Mouse (Mus musculus): ENCODE measurements at regions not wholly inside any gene's neighbourhood (a gene's known extent, or its start where the extent isn't known, plus 50 kb on each side); places are given as distances from the start of the nearest gene placed in this dataset.

DNA sequence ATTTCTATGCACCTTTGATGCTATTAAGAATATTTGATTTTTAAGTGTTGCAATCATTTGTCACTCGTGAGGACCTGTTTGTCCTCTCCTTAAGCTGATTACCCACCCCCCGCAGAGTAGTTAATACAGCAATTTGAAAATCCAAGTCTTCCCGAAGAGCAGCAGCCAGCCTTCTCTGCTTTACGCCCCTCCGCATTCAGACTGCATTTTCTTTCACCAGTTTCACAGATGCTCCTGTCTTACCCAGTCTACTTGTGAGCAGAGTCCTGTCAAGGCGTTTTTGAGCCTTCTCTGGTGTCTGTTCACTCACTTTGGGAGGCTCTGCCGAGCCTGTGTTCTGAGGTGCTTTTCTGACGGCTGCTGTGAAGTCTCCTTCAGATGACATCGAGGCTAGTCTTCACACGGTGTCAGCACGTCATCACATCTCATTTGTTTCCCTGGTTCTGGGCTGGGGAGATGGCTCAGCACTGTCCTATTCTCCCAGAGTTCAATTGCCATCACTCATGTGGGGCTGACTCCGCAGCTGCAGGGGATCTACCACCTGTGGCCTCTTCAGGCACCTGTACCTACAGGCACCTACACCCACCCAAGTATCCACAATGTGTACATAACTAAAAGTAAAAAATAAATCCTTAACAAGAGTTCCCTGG, 178.3 kb downstream of the Bcl2l11 start:
- H3K9me3 ChIP-seq (ENCODE audit: control insufficient read depth, low read length), result no peaks in the 10 kb centered on the region
- ATAC-seq (ENCODE audit: low FRiP score, low TSS enrichment), result no peak
- H3K27ac ChIP-seq (ENCODE audit: low read depth, low read length), result no peak overlapping the region
- no peak overlapping the region for H3K4me3 ChIP-seq (ENCODE audit: low read length)
- H3K4me2 ChIP-seq (replicated peaks; ENCODE audit: low read depth, low read length), result no peak overlapping the region
- H3K36me3 ChIP-seq (ENCODE audit: control insufficient read depth, insufficient read depth, low read length), result no peaks in the 10 kb centered on the region
- no peaks in the 10 kb centered on the region for H3K27me3 ChIP-seq (ENCODE audit: control insufficient read depth, insufficient read depth, low read length)
- 39% methylated on average over 12 of the region's 12 CpGs for WGBS
- no peak overlapping the region for H3K9ac ChIP-seq (ENCODE audit: low read depth, low read length)
- no peaks in the 10 kb centered on the region; the same call in 1 of the 2 replicates for H3K4me1 ChIP-seq (ENCODE audit: control insufficient read depth, insufficient read depth, low read length)

DNA sequence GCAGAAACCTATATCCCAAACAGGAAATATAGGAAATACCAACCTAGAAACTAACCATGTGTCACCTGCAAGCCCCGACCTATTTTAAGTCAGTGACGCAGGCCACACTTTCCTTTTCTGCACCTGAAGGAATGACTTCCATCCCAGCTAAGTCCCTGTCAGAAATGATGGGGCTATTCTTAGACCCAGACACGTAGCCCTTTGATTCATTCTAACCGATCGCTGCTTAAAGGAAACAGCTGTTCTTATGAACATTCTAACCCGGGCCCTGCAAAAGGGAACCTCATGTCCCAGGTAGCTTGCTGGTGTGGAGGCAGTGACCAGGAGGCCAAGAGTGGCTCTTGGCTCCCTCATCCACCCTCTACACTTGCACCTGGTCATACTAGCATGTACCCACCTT, 180.9 kb downstream of the Bcl2l11 start:
- H3K4me1 ChIP-seq (ENCODE audit: control insufficient read depth, insufficient read depth, low read length), result peaks cover 3% of the 10 kb centered on the region; the same call in 1 of the 2 replicates
- H3K27ac ChIP-seq (ENCODE audit: low read depth, low read length), result no peak overlapping the region
- no peak overlapping the region for H3K9ac ChIP-seq (ENCODE audit: low read depth, low read length)
- 69% methylated on average over 6 of the region's 6 CpGs for WGBS
- no peaks in the 10 kb centered on the region for H3K9me3 ChIP-seq (ENCODE audit: control insufficient read depth, low read length)
- no peak for ATAC-seq (ENCODE audit: low FRiP score, low TSS enrichment)
- H3K4me3 ChIP-seq (ENCODE audit: low read length), result no peak overlapping the region
- no peaks in the 10 kb centered on the region for H3K27me3 ChIP-seq (ENCODE audit: control insufficient read depth, insufficient read depth, low read length)
- no peak overlapping the region for H3K4me2 ChIP-seq (replicated peaks; ENCODE audit: low read depth, low read length)
- H3K36me3 ChIP-seq (ENCODE audit: control insufficient read depth, insufficient read depth, low read length), result no peaks in the 10 kb centered on the region

GRCm38 (mm10) chr2:128309541-128310030, 183.7 kb downstream of the Bcl2l11 start:
- Histone ChIP-seq H3K9ac (ENCODE audit: low read depth, low read length) (no peak overlapping the region), H3K4me1 (ENCODE audit: control insufficient read depth, insufficient read depth, low read length) (peaks cover 15% of the 10 kb centered on the region), H3K4me2 (replicated peaks; ENCODE audit: low read depth, low read length) (no peak overlapping the region), H3K36me3 (ENCODE audit: control insufficient read depth, insufficient read depth, low read length) (no peaks in the 10 kb centered on the region), H3K27me3 (ENCODE audit: control insufficient read depth, insufficient read depth, low read length) (no peaks in the 10 kb centered on the region), H3K27ac (ENCODE audit: low read depth, low read length) (no peak overlapping the region), H3K4me3 (ENCODE audit: low read length) (no peak overlapping the region), H3K9me3 (ENCODE audit: control insufficient read depth, low read length) (no peaks in the 10 kb centered on the region)
- no peak for ATAC-seq (ENCODE audit: low FRiP score, low TSS enrichment)
- 32% methylated on average over 10 of the region's 10 CpGs for WGBS

DNA sequence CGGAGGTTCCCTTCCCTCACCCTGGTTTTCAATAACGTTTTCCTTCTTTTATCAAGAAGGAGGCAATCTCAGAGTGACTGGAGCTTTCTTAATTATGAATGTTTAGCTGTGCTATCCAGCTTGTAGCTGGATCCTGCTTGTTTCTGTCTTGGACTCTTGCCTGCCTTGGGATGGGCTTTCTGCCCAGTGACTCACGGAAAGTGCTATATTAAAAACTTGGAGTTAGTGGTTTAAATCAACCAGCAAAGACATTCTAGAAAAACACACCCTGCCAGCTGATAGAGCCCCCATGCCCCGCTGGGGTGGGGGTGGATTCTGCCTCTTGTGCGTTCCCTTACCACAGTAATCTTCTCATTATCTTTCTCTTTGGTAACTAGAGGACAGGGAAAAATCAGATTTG, 184.2 kb downstream of the Bcl2l11 start:
- no peak for ATAC-seq (ENCODE audit: low FRiP score, low TSS enrichment)
- H3K4me3 ChIP-seq (ENCODE audit: low read length), result no peak overlapping the region
- H3K4me2 ChIP-seq (replicated peaks; ENCODE audit: low read depth, low read length), result no peak overlapping the region
- no peaks in the 10 kb centered on the region for H3K27me3 ChIP-seq (ENCODE audit: control insufficient read depth, insufficient read depth, low read length)
- no peaks in the 10 kb centered on the region for H3K9me3 ChIP-seq (ENCODE audit: control insufficient read depth, low read length)
- no peak overlapping the region; the same call in 1 of the 2 replicates for H3K27ac ChIP-seq (ENCODE audit: low read depth, low read length)
- WGBS, result 35% methylated on average over 5 of the region's 5 CpGs
- peaks cover 15% of the 10 kb centered on the region for H3K4me1 ChIP-seq (ENCODE audit: control insufficient read depth, insufficient read depth, low read length)
- H3K36me3 ChIP-seq (ENCODE audit: control insufficient read depth, insufficient read depth, low read length), result no peaks in the 10 kb centered on the region
- no peak overlapping the region for H3K9ac ChIP-seq (ENCODE audit: low read depth, low read length)

GRCm38 (mm10) chr2:128312084-128312594, 186.3 kb downstream of the Bcl2l11 start:
- Histone ChIP-seq H3K4me3 (ENCODE audit: low read length) (peak overlapping the region; percentile 11; the same call in 1 of the 2 replicates), H3K4me1 (ENCODE audit: control insufficient read depth, insufficient read depth, low read length) (peaks cover 15% of the 10 kb centered on the region), H3K27me3 (ENCODE audit: control insufficient read depth, insufficient read depth, low read length) (no peaks in the 10 kb centered on the region), H3K9me3 (ENCODE audit: control insufficient read depth, low read length) (no peaks in the 10 kb centered on the region), H3K36me3 (ENCODE audit: control insufficient read depth, insufficient read depth, low read length) (no peaks in the 10 kb centered on the region), H3K9ac (ENCODE audit: low read depth, low read length) (no peak overlapping the region), H3K27ac (ENCODE audit: low read depth, low read length) (no peak overlapping the region), H3K4me2 (replicated peaks; ENCODE audit: low read depth, low read length) (peak overlapping the region; percentile 34)
- 5% methylated on average over 14 of the region's 14 CpGs for WGBS
- ATAC-seq (ENCODE audit: low FRiP score, low TSS enrichment), result peak; percentile 55; the same call in 1 of the 2 replicates

GRCm38 (mm10) chr2:128312659-128313581, 187.1 kb downstream of the Bcl2l11 start:
- Histone ChIP-seq H3K4me2 (replicated peaks; ENCODE audit: low read depth, low read length) (peak overlapping the region; percentile 34), H3K27ac (ENCODE audit: low read depth, low read length) (no peak overlapping the region), H3K4me1 (ENCODE audit: control insufficient read depth, insufficient read depth, low read length) (peaks cover 15% of the 10 kb centered on the region), H3K27me3 (ENCODE audit: control insufficient read depth, insufficient read depth, low read length) (no peaks in the 10 kb centered on the region), H3K36me3 (ENCODE audit: control insufficient read depth, insufficient read depth, low read length) (no peaks in the 10 kb centered on the region), H3K9ac (ENCODE audit: low read depth, low read length) (no peak overlapping the region), H3K4me3 (ENCODE audit: low read length) (no peak overlapping the region), H3K9me3 (ENCODE audit: control insufficient read depth, low read length) (no peaks in the 10 kb centered on the region)
- WGBS, result 48% methylated on average over 12 of the region's 12 CpGs
- ATAC-seq (ENCODE audit: low FRiP score, low TSS enrichment), result no peak; the same call in none of the 2 replicates

DNA sequence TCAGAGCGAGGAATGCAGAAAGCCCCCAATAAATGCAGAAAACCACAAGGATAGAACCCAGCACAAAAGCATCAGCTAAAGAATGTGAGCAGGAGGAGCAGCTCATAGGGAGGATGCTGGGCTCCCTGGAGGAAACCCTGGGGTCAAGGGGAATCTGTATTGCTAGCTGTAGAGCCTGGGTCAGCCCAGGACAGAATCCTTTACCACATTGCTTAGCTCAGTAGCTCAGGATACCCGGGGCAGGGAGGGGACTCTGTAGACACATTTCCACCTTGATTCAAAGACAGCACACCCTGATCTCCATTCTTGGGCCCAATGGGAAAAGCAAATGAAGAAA, 187.7 kb downstream of the Bcl2l11 start:
- Histone ChIP-seq H3K9ac (ENCODE audit: low read depth, low read length) (no peak overlapping the region), H3K4me2 (replicated peaks; ENCODE audit: low read depth, low read length) (no peak overlapping the region), H3K27ac (ENCODE audit: low read depth, low read length) (no peak overlapping the region), H3K27me3 (ENCODE audit: control insufficient read depth, insufficient read depth, low read length) (no peaks in the 10 kb centered on the region), H3K4me1 (ENCODE audit: control insufficient read depth, insufficient read depth, low read length) (peaks cover 15% of the 10 kb centered on the region), H3K36me3 (ENCODE audit: control insufficient read depth, insufficient read depth, low read length) (no peaks in the 10 kb centered on the region), H3K9me3 (ENCODE audit: control insufficient read depth, low read length) (no peaks in the 10 kb centered on the region), H3K4me3 (ENCODE audit: low read length) (no peak overlapping the region)
- ATAC-seq (ENCODE audit: low FRiP score, low TSS enrichment), result no peak
- 32% methylated on average over 2 of the region's 2 CpGs for WGBS

DNA sequence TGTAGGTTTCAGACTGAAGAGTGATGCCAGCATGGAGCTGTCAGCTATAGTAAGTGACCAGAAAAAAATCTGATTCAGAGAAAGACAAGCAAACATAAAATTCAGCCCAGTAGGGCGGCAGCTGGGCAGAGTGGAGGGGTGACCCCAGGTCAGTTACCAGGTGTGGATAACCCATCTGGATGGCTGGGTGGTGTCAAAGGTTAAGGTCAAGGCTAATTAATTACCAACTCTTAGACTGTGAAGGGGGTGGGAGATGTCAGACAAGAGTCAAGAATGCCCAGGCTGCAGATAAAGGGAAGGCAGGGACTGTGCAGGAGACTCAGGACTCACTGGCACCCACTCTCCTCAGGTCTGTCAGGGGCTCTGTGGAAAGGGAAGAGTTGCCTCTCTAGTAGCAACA, 188.1 kb downstream of the Bcl2l11 start:
- peaks cover 15% of the 10 kb centered on the region for H3K4me1 ChIP-seq (ENCODE audit: control insufficient read depth, insufficient read depth, low read length)
- no peaks in the 10 kb centered on the region for H3K36me3 ChIP-seq (ENCODE audit: control insufficient read depth, insufficient read depth, low read length)
- ATAC-seq (ENCODE audit: low FRiP score, low TSS enrichment), result peak; percentile 56
- H3K27ac ChIP-seq (ENCODE audit: low read depth, low read length), result no peak overlapping the region
- 35% methylated on average over 1 of the region's 1 CpGs for WGBS
- H3K9me3 ChIP-seq (ENCODE audit: control insufficient read depth, low read length), result no peaks in the 10 kb centered on the region
- H3K9ac ChIP-seq (ENCODE audit: low read depth, low read length), result no peak overlapping the region
- no peaks in the 10 kb centered on the region for H3K27me3 ChIP-seq (ENCODE audit: control insufficient read depth, insufficient read depth, low read length)
- H3K4me3 ChIP-seq (ENCODE audit: low read length), result no peak overlapping the region
- no peak overlapping the region for H3K4me2 ChIP-seq (replicated peaks; ENCODE audit: low read depth, low read length)

DNA sequence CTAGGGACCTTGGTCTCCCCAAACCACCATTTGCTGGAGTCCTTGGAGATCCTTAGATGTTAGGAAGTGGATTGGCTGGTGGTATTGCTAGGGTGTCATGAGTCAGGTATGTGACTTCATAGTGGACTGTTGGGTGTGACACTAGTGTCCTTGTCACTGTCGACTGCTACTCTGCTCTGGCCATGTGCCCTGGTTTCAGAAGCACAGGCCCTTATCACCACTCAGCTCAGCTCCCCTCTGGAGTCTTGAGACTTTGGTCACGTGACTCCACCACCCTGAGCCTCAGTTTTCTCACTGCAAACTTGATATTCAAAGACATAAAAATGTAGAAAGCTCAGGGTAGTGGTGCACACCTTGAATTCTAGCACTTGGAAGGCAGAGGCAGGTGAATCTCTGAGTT, 190.7 kb downstream of the Bcl2l11 start:
- Histone ChIP-seq H3K9ac (ENCODE audit: low read depth, low read length) (no peak overlapping the region), H3K4me2 (replicated peaks; ENCODE audit: low read depth, low read length) (no peak overlapping the region), H3K36me3 (ENCODE audit: control insufficient read depth, insufficient read depth, low read length) (no peaks in the 10 kb centered on the region), H3K4me3 (ENCODE audit: low read length) (no peak overlapping the region), H3K9me3 (ENCODE audit: control insufficient read depth, low read length) (no peaks in the 10 kb centered on the region), H3K27ac (ENCODE audit: low read depth, low read length) (no peak overlapping the region), H3K4me1 (ENCODE audit: control insufficient read depth, insufficient read depth, low read length) (peaks cover 12% of the 10 kb centered on the region), H3K27me3 (ENCODE audit: control insufficient read depth, insufficient read depth, low read length) (no peaks in the 10 kb centered on the region)
- whole genome bisulfite sequencing, result 79% methylated on average over 2 of the region's 2 CpGs
- no peak for ATAC-seq (ENCODE audit: low FRiP score, low TSS enrichment)

Data from kidney, embryonic 14.5 days (tissue).